Mouse (Mus musculus): ENCODE measurements around the gene Gm20388.

- TF ChIP-seq CTCF (IDR thresholded peaks at IDR 0.05; ENCODE audit: low read depth, low read length) = no peak
- no peak for TF ChIP-seq POLR2A (IDR thresholded peaks at IDR 0.05; ENCODE audit: insufficient read depth, low read length)
- TF ChIP-seq EP300 (IDR thresholded peaks at IDR 0.05; ENCODE audit: insufficient read depth, low read depth, low read length) = no peak
These were observed 208.8 kb downstream of the Gm20388 start for GRCm38 (mm10) chr8:120119429-120119828.

Data from ES-Bruce4 (cell line).